Mouse (Mus musculus): Measurements from ENCODE around the gene Grm8. TPM values are rescaled to one million over a fixed set of nuclear protein-coding genes. Genes with fewer than 3 reads are reported as not detected.
"Not testable (repeated sequence)": the region's sequence is repeated elsewhere in the genome, so short reads cannot be mapped to it uniquely, and the experiment has no call there.

Gene Grm8
- total RNA-seq, 2 experiments from 2014 or later = not detected

- intact Hi-C loops (cut with DNase I) = no loop called here
- no peak for DNase-seq
Observed at GRCm38 (mm10) chr6:27892886-27893285, 242.1 kb downstream of the Grm8 start.

- intact Hi-C loops (cut with DNase I) = no loop called here
- no peak for DNase-seq
Observed at GRCm38 (mm10) chr6:27888391-27888790, 246.6 kb downstream of the Grm8 start.

- intact Hi-C loops (cut with DNase I) = no loop called here
- DNase-seq = no peak
Observed at GRCm38 (mm10) chr6:27887922-27888321, 247.1 kb downstream of the Grm8 start.

- DNase-seq = no peak
- intact Hi-C loops (cut with DNase I) = no loop called here
Observed at GRCm38 (mm10) chr6:27885786-27886185, 249.2 kb downstream of the Grm8 start.

- no peak for DNase-seq
- intact Hi-C loops (cut with DNase I) = no loop called here
Observed at GRCm38 (mm10) chr6:27849644-27850043, 285.3 kb downstream of the Grm8 start.

- intact Hi-C loops (cut with DNase I) = no loop called here
- DNase-seq = no peak
Observed at GRCm38 (mm10) chr6:27836159-27836558, 298.8 kb downstream of the Grm8 start.

- DNase-seq; intact Hi-C loops (cut with DNase I): not testable (repeated sequence)
Observed at GRCm38 (mm10) chr6:27819735-27820134, 315.2 kb downstream of the Grm8 start.

GRCm38 (mm10) chr6:27812789-27813188, 322.2 kb downstream of the Grm8 start:
- intact Hi-C loops (cut with DNase I) = no loop called here
- no peak for DNase-seq

GRCm38 (mm10) chr6:27809996-27810395, 325.0 kb downstream of the Grm8 start:
- intact Hi-C loops (cut with DNase I) = no loop called here

GRCm38 (mm10) chr6:27806741-27807140, 328.2 kb downstream of the Grm8 start:
- DNase-seq = no peak
- intact Hi-C loops (cut with DNase I) = no loop called here

More at GRCm38 (mm10) chr6:27809996-27810395, 325.0 kb downstream of the Grm8 start:
- no peak for DNase-seq

GRCm38 (mm10) chr6:27800881-27801572, 334.0 kb downstream of the Grm8 start:
- no peak for DNase-seq
- intact Hi-C loops (cut with DNase I) = no loop called here

GRCm38 (mm10) chr6:27798735-27799134, 336.2 kb downstream of the Grm8 start:
- intact Hi-C loops (cut with DNase I) = no loop called here
- no peak for DNase-seq

- intact Hi-C loops (cut with DNase I) = no loop called here
- DNase-seq = no peak
Observed at GRCm38 (mm10) chr6:27789566-27789965, 345.4 kb downstream of the Grm8 start.

GRCm38 (mm10) chr6:27789151-27789550, 345.8 kb downstream of the Grm8 start:
- no peak for DNase-seq

GRCm38 (mm10) chr6:27782251-27782650, 352.7 kb downstream of the Grm8 start:
- no peak for DNase-seq
- intact Hi-C loops (cut with DNase I) = no loop called here

More at GRCm38 (mm10) chr6:27789151-27789550, 345.8 kb downstream of the Grm8 start:
- intact Hi-C loops (cut with DNase I) = no loop called here

- intact Hi-C loops (cut with DNase I) = no loop called here
- no peak for DNase-seq
Observed at GRCm38 (mm10) chr6:27781371-27781770, 353.6 kb downstream of the Grm8 start.

- intact Hi-C loops (cut with DNase I) = no loop called here
- DNase-seq = no peak
Observed at GRCm38 (mm10) chr6:27775646-27776271, 359.2 kb downstream of the Grm8 start.

- intact Hi-C loops (cut with DNase I) = no loop called here
- no peak for DNase-seq
Observed at GRCm38 (mm10) chr6:27762061-27762460, 372.9 kb downstream of the Grm8 start.

GRCm38 (mm10) chr6:27753290-27753829, 381.6 kb downstream of the Grm8 start:
- DNase-seq = no peak
- intact Hi-C loops (cut with DNase I) = no loop called here

- no peak for DNase-seq
- intact Hi-C loops (cut with DNase I) = no loop called here
Observed at GRCm38 (mm10) chr6:27746493-27746892, 388.5 kb downstream of the Grm8 start.

- DNase-seq = no peak
- intact Hi-C loops (cut with DNase I) = no loop called here
Observed at GRCm38 (mm10) chr6:27745693-27746451, 389.1 kb downstream of the Grm8 start.

All from heart, postnatal 36 days (tissue).